Mouse (Mus musculus): Measurements from ENCODE around the gene Eftud2.

DNA sequence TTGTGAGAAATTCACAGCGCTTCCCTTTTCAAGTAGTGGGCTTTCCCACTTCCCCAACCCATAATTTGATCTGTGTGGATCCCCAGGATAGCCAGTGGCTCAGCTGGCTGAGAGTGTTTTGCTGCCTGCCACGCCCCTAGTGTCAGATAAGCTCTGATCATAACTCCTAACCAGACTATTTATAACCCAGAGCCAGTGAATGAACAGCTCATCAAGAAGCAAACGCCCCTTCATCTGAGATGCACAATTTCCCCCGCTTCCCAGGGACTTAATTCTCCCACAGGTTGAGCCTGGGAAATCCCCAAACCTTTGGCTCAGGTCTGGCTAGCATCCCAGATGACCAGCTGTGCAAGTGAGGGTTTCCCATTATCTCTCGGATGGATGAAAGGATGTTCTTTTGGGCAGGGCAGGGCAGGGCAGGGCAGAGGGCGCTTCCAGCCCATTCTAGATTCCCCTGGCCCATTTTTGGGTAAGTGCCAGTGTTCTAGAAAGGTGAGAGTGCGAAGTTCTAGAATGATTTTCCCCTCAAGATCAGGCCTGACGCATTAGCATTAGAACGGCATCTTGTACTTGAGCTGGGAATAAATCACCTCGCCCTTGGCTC lies 3.9 kb upstream of the Eftud2 start, which contains the start of gene Fam187a:
- TF ChIP-seq EP300 (IDR thresholded peaks at IDR 0.05; ENCODE audit: low read depth): no peak
- TF ChIP-seq CTCF (IDR thresholded peaks at IDR 0.05; ENCODE audit: low read depth): no peak
